Mouse (Mus musculus) cerebellum, adult 2 months (tissue): ENCODE measurements at regions not wholly inside any gene's neighbourhood (a gene's known extent, or its start where the extent isn't known, plus 50 kb on each side); places are given as distances from the start of the nearest gene placed in this dataset.
"Not testable (repeated sequence)": the region's sequence is repeated elsewhere in the genome, so short reads cannot be mapped to it uniquely, and the experiment has no call there.

ENCODE experiments used
- DNase-seq, 2 experiments: peaks; one replicate each; pipeline ENCODE4 v3.0.0; 2021
- H3K27ac ChIP-seq: fragments of 200-500 bp; 2 replicates; pipeline ENCODE4 v1.5.1; 2012; ENCODE audit warnings: low read length, control low read depth, inconsistent platforms; ENCODE audit not compliant: insufficient read depth
- H3K27me3 ChIP-seq: fragments of 200-500 bp; 2 replicates; pipeline ENCODE4 v1.6.1; 2012; ENCODE audit warnings: inconsistent platforms, mild to moderate bottlenecking, low read length, moderate library complexity; ENCODE audit not compliant: control insufficient read depth, insufficient read depth
- H3K4me1 ChIP-seq: fragments of 200-500 bp; 2 replicates; pipeline ENCODE4 v1.6.1; 2011; ENCODE audit warnings: low read length; ENCODE audit not compliant: control insufficient read depth, insufficient read depth
- H3K4me3 ChIP-seq: fragments of 200-500 bp; replicated peaks from 2 replicates; pipeline ENCODE3; 2011; ENCODE audit warnings: mild to moderate bottlenecking, low read depth, low read length, control low read depth; ENCODE audit not compliant: insufficient read depth
- CTCF ChIP-seq: fragments of 200-500 bp; IDR thresholded peaks from 2 replicates; pipeline ENCODE4 v1.5.1; 2011; ENCODE audit warnings: low read depth, mild to moderate bottlenecking, control low read depth, low read length, moderate library complexity, borderline replicate concordance; ENCODE audit not compliant: insufficient read depth
- POLR2A ChIP-seq: fragments of 200-500 bp; IDR thresholded peaks from 2 replicates; pipeline ENCODE4 v1.6.1; 2011; ENCODE audit warnings: low read length, control low read depth, borderline replicate concordance; ENCODE audit not compliant: insufficient read depth
- WGBS: fragments of 180-500 bp; shearing (Covaris S2); methylation state at CpG from one replicate; pipeline ENCODE4 v1.1.7; 2018; 5-methylcytosine and 5-hydroxymethylcytosine counted together

DNA sequence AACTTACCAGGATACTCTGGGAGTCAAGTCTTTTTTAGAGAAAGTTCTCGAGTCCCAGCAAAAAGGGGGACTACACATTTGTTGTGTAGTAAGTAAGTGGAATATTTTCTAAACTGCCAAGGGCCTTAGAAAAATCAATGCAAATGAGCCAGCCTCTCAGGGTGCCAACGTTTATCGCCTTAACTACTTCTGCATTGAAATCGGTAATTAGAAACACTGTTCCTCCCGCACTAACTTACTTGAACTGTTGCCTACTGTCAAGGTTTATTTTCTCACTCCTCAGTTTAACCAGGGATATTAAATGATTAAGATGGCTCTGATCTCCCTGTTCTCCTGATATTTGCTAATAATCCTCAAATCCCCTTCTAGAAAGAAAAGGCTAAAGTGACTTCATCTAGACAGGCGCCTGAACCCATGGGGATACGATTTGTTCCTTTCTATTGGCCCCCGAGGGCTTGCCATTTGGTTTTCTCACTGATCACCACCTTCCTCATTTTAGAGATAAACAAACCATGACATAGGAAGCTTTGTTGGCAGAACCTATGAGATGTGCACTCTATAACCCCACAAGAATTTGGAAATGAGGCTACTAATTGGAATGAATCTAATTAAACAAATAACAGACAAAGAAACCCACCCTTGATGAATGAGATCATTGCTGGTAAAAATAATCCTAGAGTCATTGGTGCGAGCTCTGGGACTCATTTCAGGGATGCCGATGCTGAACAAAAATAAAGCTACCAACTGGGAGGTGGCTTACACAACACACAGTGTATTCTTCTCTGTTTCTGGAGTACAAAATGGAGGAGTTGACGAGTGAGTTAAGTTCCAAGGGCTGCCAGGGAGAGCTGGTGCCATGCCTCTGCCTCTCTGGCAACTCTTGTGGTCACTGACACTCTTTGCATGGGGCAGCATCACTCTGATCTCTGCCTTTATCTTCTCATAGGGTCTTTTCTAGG is 255.1 kb downstream of the Cep170 start:
- Histone ChIP-seq H3K4me1 (no peaks in the 10 kb centered on the region), H3K4me3 (no peak overlapping the region), H3K27me3 (no peaks in the 10 kb centered on the region), H3K27ac (no peak overlapping the region)
- no peak for TF ChIP-seq POLR2A
- TF ChIP-seq CTCF = no peak
- WGBS = 73% methylated on average over 11 of the region's 11 CpGs
- no peak for DNase-seq

DNA sequence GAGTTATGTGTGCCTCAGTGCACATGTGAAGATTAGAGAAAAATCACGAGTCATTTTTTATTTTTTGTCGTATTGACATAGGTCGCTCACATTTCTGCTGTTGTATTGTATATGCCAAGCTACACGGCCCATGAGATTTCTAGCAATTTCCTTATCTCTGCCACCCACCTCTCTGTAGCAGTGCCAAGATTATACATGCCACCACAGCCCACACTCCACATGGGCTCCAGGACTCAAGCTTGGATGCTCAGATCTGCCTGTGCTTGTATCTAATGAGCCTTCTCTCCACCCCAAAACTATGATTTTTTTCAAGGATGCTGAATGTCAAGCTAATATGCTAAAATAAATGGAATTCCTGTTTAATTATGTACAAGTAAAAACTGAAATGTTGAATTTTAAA is 259.3 kb upstream of the Pld5 start:
- no peak for DNase-seq
- WGBS = 73% methylated on average over 4 of the region's 4 CpGs

DNA sequence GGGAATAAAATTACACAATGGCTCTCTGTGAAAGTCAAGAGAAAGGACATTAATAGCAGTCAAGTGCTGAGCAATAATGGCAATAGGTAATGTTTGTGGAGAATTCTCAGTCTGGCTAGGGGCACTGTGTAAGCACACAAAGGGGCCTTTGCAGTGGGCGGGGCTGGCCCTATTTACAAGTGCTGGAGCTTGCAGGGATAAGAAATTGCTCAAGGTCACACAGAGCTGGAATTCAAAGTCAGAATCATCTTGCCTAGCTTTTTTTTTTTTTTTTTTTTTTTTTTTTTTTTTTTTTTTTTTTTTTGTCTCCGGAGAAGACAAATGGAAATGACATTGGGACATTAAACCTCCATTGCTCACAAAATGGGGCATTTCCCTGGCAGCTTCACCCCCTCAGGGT is 253.9 kb upstream of the Pld5 start:
- WGBS = 70% methylated on average over 2 of the region's 2 CpGs
- no peaks in the 10 kb centered on the region for H3K4me1 ChIP-seq
- no peak for DNase-seq
- no peak overlapping the region for H3K27ac ChIP-seq
- no peaks in the 10 kb centered on the region for H3K27me3 ChIP-seq
- no peak overlapping the region for H3K4me3 ChIP-seq
- TF ChIP-seq CTCF (no peak), POLR2A (no peak)

More for the DNA sequence above, 259.3 kb upstream of the Pld5 start:
- Histone ChIP-seq H3K27ac (no peak overlapping the region), H3K27me3 (no peaks in the 10 kb centered on the region), H3K4me3 (no peak overlapping the region), H3K4me1 (no peaks in the 10 kb centered on the region)
- TF ChIP-seq CTCF (no peak), POLR2A (no peak)

DNA sequence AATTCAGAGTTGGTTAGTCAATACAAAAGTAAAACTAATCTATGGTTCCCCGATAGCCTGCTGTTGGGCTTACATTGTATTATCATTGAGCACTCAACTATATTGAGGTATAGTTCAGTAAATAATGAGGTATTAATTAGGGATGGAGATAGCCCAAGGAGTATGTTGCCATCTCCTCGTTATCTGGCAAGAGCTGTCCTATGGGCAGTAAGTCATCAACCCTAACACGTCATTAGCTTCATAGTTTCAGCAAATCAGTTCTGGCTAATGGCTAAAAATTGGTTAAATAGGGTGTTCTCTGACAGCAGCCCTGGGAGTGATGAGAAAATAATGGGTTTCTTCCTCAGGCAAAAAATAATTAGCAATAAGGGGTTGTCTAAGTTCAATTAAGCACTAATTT is 236.4 kb upstream of the Pld5 start:
- 91% methylated on average over 3 of the region's 3 CpGs for WGBS
- Histone ChIP-seq H3K27me3 (no peaks in the 10 kb centered on the region), H3K4me3 (no peak overlapping the region), H3K27ac (no peak overlapping the region), H3K4me1 (no peaks in the 10 kb centered on the region)
- TF ChIP-seq CTCF = no peak
- no peak for TF ChIP-seq POLR2A
- DNase-seq = no peak

DNA sequence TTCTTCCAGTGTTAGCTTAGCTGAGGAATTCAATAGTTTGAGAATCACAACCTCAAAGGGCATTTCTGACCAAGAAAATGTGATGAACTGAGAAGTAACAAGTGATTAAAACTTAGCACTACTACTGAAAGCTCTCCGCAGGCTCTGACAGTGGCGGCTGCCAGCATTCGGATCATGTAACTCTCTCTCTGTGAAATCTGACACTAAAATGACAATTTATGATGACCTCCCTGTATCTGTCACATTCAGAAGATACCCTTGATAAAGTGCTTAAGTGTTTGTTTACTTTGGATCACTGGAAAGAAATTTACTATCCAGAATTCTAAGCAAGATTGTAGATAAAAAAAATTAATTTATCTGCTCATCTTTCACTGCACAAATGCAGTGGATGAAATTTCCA is 230.3 kb upstream of the Pld5 start:
- WGBS = 73% methylated on average over 3 of the region's 3 CpGs
- Histone ChIP-seq H3K4me1 (no peaks in the 10 kb centered on the region), H3K27me3 (no peaks in the 10 kb centered on the region), H3K27ac (no peak overlapping the region), H3K4me3 (no peak overlapping the region)
- TF ChIP-seq CTCF (no peak), POLR2A (no peak)
- DNase-seq = no peak

DNA sequence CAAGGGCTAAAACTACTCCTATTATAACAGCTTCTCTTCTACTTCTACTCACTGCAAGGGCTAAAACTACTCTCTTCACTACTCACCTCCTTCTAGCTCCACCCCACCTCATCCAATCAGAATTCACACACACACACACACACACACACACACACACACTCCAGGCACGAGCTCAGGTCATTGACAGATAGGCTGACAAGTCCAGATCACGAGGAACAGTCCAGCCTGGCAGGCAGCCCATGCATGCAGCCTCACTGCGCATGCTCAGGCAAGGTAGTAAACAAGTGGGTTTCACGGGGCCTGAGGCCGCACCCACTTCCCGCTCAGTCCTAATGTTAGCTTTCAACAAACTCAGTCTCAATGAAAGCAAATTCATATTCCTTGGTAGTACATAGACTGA is 229.6 kb upstream of the Pld5 start:
- not testable (repeated sequence) for H3K27ac ChIP-seq, H3K4me1 ChIP-seq, H3K27me3 ChIP-seq, H3K4me3 ChIP-seq, DNase-seq
- WGBS = 62% methylated on average over 6 of the region's 6 CpGs

DNA sequence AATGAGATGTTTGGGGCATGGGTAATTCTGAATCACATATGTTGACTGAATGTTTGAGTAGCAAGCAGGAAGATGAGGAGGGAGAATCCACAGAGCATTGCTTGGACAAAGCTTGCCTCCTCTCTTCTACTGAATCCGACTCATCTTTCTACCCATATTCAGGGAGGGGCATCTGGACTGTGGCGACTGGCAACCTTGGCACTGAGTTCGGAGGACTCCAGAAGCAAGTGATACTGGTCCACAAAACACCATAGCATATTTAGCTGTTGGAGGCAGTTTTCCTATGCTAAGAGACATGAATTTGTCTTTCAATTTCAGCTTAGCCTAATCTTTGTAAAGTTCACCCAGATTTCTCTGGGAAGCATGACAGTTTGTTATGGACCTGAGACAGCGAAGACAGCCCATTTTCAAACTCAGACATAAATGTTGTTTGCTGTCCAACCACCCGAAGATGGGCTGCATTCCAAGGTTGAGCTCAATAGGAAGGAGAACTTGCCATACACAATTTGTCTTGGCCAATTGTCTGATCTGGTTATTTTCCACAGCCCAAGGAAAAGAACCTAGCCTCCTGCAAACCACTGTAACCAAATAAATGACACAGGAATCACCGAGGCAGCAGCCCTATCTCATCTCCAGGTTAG is 224.0 kb upstream of the Pld5 start:
- Histone ChIP-seq H3K4me1 (no peaks in the 10 kb centered on the region), H3K27ac (no peak overlapping the region), H3K4me3 (no peak overlapping the region), H3K27me3 (no peaks in the 10 kb centered on the region)
- 16% methylated on average over 6 of the region's 6 CpGs for WGBS
- no peak for TF ChIP-seq CTCF
- no peak for TF ChIP-seq POLR2A
- peak; percentile 52 to 72 for DNase-seq

DNA sequence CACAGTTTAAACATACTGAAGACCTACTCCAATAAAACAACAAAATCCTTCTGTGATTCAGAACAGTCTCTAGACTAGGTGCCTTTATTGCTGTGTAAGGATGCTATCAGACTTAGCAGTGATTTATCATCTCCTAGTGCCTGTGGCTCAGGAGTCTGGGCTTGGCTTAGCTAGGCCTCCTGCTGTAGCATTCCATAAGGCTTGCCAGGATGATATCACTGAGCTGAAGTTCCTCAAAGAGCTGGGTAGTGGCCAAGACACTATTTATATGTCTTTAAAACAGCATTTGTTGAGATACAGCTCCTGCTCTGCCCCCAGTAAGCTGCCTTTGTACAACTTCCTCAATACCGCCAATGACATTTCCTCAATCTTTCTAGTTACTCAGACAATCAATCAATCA is 193.4 kb upstream of the Pld5 start:
- H3K27ac ChIP-seq = no peak overlapping the region
- 71% methylated on average over 1 of the region's 1 CpGs for WGBS
- no peaks in the 10 kb centered on the region for H3K4me1 ChIP-seq
- peak; percentile 11 to 64 for DNase-seq
- no peak for TF ChIP-seq POLR2A
- TF ChIP-seq CTCF = no peak
- H3K27me3 ChIP-seq = no peaks in the 10 kb centered on the region
- H3K4me3 ChIP-seq = no peak overlapping the region
